ENCODE assay signal across 12 mouse cellular contexts in genomic region chr15:83095950-83096349, GRCm38 (mm10). TPM values are rescaled to one million over a fixed set of nuclear protein-coding genes. Genes with fewer than 3 reads are reported as not detected.
DNase-seq lines count a peak whose midpoint lies in the region; ATAC-seq and TF ChIP-seq lines count a peak whose summit lies in the region.
"Had no signal": no experiment of that assay in that cellular context is flagged by ENCODE, and none has a peak within 500 bp of the region (broad histone marks: within the 10 kb centered on the region; RNA-seq: fewer than 3 reads in every experiment).

No protein-coding gene starts in this region.

- 37% methylated on average over 2 of the region's 2 CpGs for WGBS in hindbrain, postnatal 0 days
- 42% methylated on average over 2 of the region's 2 CpGs for WGBS in hindbrain, embryonic 10.5 days
- WGBS in neural tube, embryonic 11.5 days: 45% methylated on average over 2 of the region's 2 CpGs
- 58% methylated on average over 2 of the region's 2 CpGs for WGBS in neural tube, embryonic 15.5 days
- WGBS in heart, embryonic 10.5 days: 50% methylated on average over 2 of the region's 2 CpGs

- H3K9me3 ChIP-seq in hindbrain, postnatal 0 days (ENCODE audit: low read length): no peaks in the 10 kb centered on the region
- no peaks in the 10 kb centered on the region for H3K9me3 ChIP-seq in hindbrain, embryonic 10.5 days
- H3K9me3 ChIP-seq in neural tube, embryonic 11.5 days (ENCODE audit: control insufficient read depth, low read length): no peaks in the 10 kb centered on the region
- no peaks in the 10 kb centered on the region for H3K9me3 ChIP-seq in neural tube, embryonic 15.5 days (replicated peaks)
- no peaks in the 10 kb centered on the region for H3K9me3 ChIP-seq in heart, embryonic 10.5 days
- H3K9me3 ChIP-seq: limb, embryonic 13.5 days; midbrain, embryonic 15.5 days had no signal

- no peaks in the 10 kb centered on the region for H3K36me3 ChIP-seq in hindbrain, postnatal 0 days (ENCODE audit: insufficient read depth, low read length)
- no peaks in the 10 kb centered on the region for H3K36me3 ChIP-seq in hindbrain, embryonic 10.5 days
- H3K36me3 ChIP-seq in neural tube, embryonic 11.5 days (ENCODE audit: control insufficient read depth, insufficient read depth, low read length): no peaks in the 10 kb centered on the region
- no peaks in the 10 kb centered on the region for H3K36me3 ChIP-seq in neural tube, embryonic 15.5 days
- H3K36me3 ChIP-seq in splenic B cell, adult 2 months (ENCODE audit: control insufficient read depth, insufficient read depth, low read length, poor library complexity, severe bottlenecking): no peaks in the 10 kb centered on the region
- no peaks in the 10 kb centered on the region for H3K36me3 ChIP-seq in heart, embryonic 10.5 days
- H3K36me3 ChIP-seq: limb, embryonic 13.5 days; midbrain, embryonic 15.5 days had no signal

- ATAC-seq in hindbrain, postnatal 0 days: no peak
- no peak for ATAC-seq in neural tube, embryonic 11.5 days (ENCODE audit: insufficient read depth, low FRiP score, low TSS enrichment)
- ATAC-seq in neural tube, embryonic 15.5 days (ENCODE audit: low FRiP score): no peak
- ATAC-seq: midbrain, embryonic 15.5 days had no signal

- peak; percentile 59 for TF ChIP-seq CTCF in hindbrain, postnatal 0 days (IDR thresholded peaks at IDR 0.05; ENCODE audit: low read depth)
- TF ChIP-seq CTCF in bone marrow macrophage, adult 2 months (IDR thresholded peaks at IDR 0.05; ENCODE audit: low read depth, low read length): peak; percentile 50; the same call in 1 of the 2 replicates

- no peak overlapping the region for H3K9ac ChIP-seq in hindbrain, postnatal 0 days (replicated peaks; ENCODE audit: low read length)
- no peak overlapping the region for H3K9ac ChIP-seq in neural tube, embryonic 11.5 days (ENCODE audit: low read length)
- no peak overlapping the region for H3K9ac ChIP-seq in neural tube, embryonic 15.5 days (replicated peaks)
- H3K9ac ChIP-seq: limb, embryonic 13.5 days; midbrain, embryonic 15.5 days had no signal

- H3K4me1 ChIP-seq in hindbrain, postnatal 0 days (ENCODE audit: insufficient read depth, low read length): 0 out of 2 replicates have a peak, but pooled peaks cover 6% of the 10 kb centered on the region
- peaks cover 27% of the 10 kb centered on the region for H3K4me1 ChIP-seq in hindbrain, embryonic 10.5 days (replicated peaks)
- peaks cover 5% of the 10 kb centered on the region; the same call in 1 of the 2 replicates for H3K4me1 ChIP-seq in neural tube, embryonic 11.5 days (ENCODE audit: control insufficient read depth, insufficient read depth, low read length)
- peaks cover 19% of the 10 kb centered on the region for H3K4me1 ChIP-seq in neural tube, embryonic 15.5 days
- peaks cover 8% of the 10 kb centered on the region; the same call in 1 of the 2 replicates for H3K4me1 ChIP-seq in bone marrow macrophage, adult 2 months (ENCODE audit: control insufficient read depth, insufficient read depth, low read length)
- H3K4me1 ChIP-seq in heart, embryonic 10.5 days: peaks cover 33% of the 10 kb centered on the region

- no peak overlapping the region for H3K4me2 ChIP-seq in hindbrain, postnatal 0 days (ENCODE audit: low read depth, low read length)
- no peak overlapping the region for H3K4me2 ChIP-seq in neural tube, embryonic 11.5 days (ENCODE audit: low read depth)
- no peak overlapping the region for H3K4me2 ChIP-seq in neural tube, embryonic 15.5 days
- H3K4me2 ChIP-seq: limb, embryonic 13.5 days; midbrain, embryonic 15.5 days had no signal

- no peaks in the 10 kb centered on the region for H3K27me3 ChIP-seq in hindbrain, postnatal 0 days (ENCODE audit: insufficient read depth, low read length)
- peaks cover 31% of the 10 kb centered on the region for H3K27me3 ChIP-seq in hindbrain, embryonic 10.5 days (ENCODE audit: insufficient read depth, poor library complexity, severe bottlenecking)
- peaks cover 7% of the 10 kb centered on the region; the same call in 1 of the 2 replicates for H3K27me3 ChIP-seq in neural tube, embryonic 11.5 days (ENCODE audit: control insufficient read depth, insufficient read depth, low read length)
- H3K27me3 ChIP-seq in neural tube, embryonic 15.5 days (replicated peaks): peaks cover 7% of the 10 kb centered on the region; the same call in 1 of the 2 replicates
- no peaks in the 10 kb centered on the region for H3K27me3 ChIP-seq in splenic B cell, adult 2 months (ENCODE audit: control insufficient read depth, insufficient read depth, low read length, poor library complexity, severe bottlenecking)
- H3K27me3 ChIP-seq in heart, embryonic 10.5 days (ENCODE audit: insufficient read depth, poor library complexity, severe bottlenecking): peaks cover 16% of the 10 kb centered on the region

- H3K4me3 ChIP-seq in hindbrain, postnatal 0 days (ENCODE audit: low read length): no peak overlapping the region
- H3K4me3 ChIP-seq in hindbrain, embryonic 10.5 days: no peak overlapping the region
- no peak overlapping the region for H3K4me3 ChIP-seq in neural tube, embryonic 11.5 days (ENCODE audit: low read depth, low read length)
- no peak overlapping the region for H3K4me3 ChIP-seq in neural tube, embryonic 15.5 days (replicated peaks)
- H3K4me3 ChIP-seq in bone marrow macrophage, adult 2 months (ENCODE audit: insufficient read depth, low read length): no peak overlapping the region
- H3K4me3 ChIP-seq in heart, embryonic 10.5 days: no peak overlapping the region
- H3K4me3 ChIP-seq: limb, embryonic 13.5 days; midbrain, embryonic 15.5 days had no signal

- no peak for TF ChIP-seq POLR2A in bone marrow macrophage, adult 2 months (IDR thresholded peaks at IDR 0.05; ENCODE audit: borderline replicate concordance, low read depth, low read length)

- H3K27ac ChIP-seq in hindbrain, postnatal 0 days: no peak overlapping the region
- no peak overlapping the region for H3K27ac ChIP-seq in hindbrain, embryonic 10.5 days
- H3K27ac ChIP-seq in neural tube, embryonic 11.5 days (ENCODE audit: low read depth, low read length): no peak overlapping the region
- no peak overlapping the region for H3K27ac ChIP-seq in neural tube, embryonic 15.5 days (replicated peaks)
- no peak overlapping the region for H3K27ac ChIP-seq in bone marrow macrophage, adult 2 months (ENCODE audit: insufficient read depth, low read depth, low read length)
- H3K27ac ChIP-seq in heart, embryonic 10.5 days: no peak overlapping the region
- H3K27ac ChIP-seq: limb, embryonic 13.5 days; midbrain, embryonic 15.5 days had no signal

- no peak for DNase-seq in hindbrain, postnatal 0 days (ENCODE audit: low spot score)
- no peak for DNase-seq in hindbrain, embryonic 10.5 days (ENCODE audit: low spot score)
- peak; percentile 38 for DNase-seq in neural tube, embryonic 11.5 days (ENCODE audit: low spot score)
- DNase-seq in splenic B cell, adult 2 months (ENCODE audit: low read depth, low spot score): peak; percentile 74
- no peak for DNase-seq in heart, embryonic 10.5 days (ENCODE audit: low spot score)
- DNase-seq in heart, adult 8-10 months (ENCODE audit: low spot score): no peak
- DNase-seq: heart, postnatal 36 days; right cerebral cortex, adult 18-20 months had no signal

RNA-seq across cellular contexts. Expression of gene Serhl, which starts 6.6 kb away (rescaled TPM):
- 12.6 and 12.9 TPM in 2 replicates for total RNA-seq in hindbrain, postnatal 0 days (2014; rRNA removed)
- polyA plus RNA-seq in hindbrain, postnatal 0 days (2015; fragmentation: Nextera tagmentation; extraction: Ambion mirVana): 37.4 and 38.5 TPM in 2 replicates
- polyA plus RNA-seq in hindbrain, embryonic 10.5 days (2016; fragmentation: Nextera tagmentation; extraction: Ambion mirVana): 57.1 and 58.9 TPM in 2 replicates
- 40.3 and 45.1 TPM in 2 replicates for polyA plus RNA-seq in neural tube, embryonic 11.5 days (2014; fragmentation: Nextera tagmentation; extraction: Ambion mirVana)
- polyA plus RNA-seq in neural tube, embryonic 15.5 days (2015; fragmentation: Nextera tagmentation; extraction: Ambion mirVana): 30.9 and 42.9 TPM in 2 replicates
- polyA plus RNA-seq in bone marrow macrophage, adult 2 months (2012; ENCODE audit: insufficient read depth, insufficient read length, missing spikeins): 36.2 and 40.8 TPM in 2 replicates
- 57.6 and 75.6 TPM in 2 replicates for polyA plus RNA-seq in heart, embryonic 10.5 days (2016; fragmentation: Nextera tagmentation; extraction: Ambion mirVana)
- 10 to 100 TPM; 47.4 to 64.0 (median 62.0) TPM for total RNA-seq in heart, adult 8-10 months (2022)

RNA-seq across cellular contexts. Expression of gene Rrp7a, which starts 26.7 kb away (rescaled TPM):
- total RNA-seq in hindbrain, postnatal 0 days (2014; rRNA removed): 157 and 207 TPM in 2 replicates
- polyA plus RNA-seq in hindbrain, postnatal 0 days (2015; fragmentation: Nextera tagmentation; extraction: Ambion mirVana): 69.4 and 74.4 TPM in 2 replicates
- 85.3 and 85.4 TPM in 2 replicates for polyA plus RNA-seq in hindbrain, embryonic 10.5 days (2016; fragmentation: Nextera tagmentation; extraction: Ambion mirVana)
- 64.0 and 78.6 TPM in 2 replicates for polyA plus RNA-seq in neural tube, embryonic 11.5 days (2014; fragmentation: Nextera tagmentation; extraction: Ambion mirVana)
- 77.4 and 81.1 TPM in 2 replicates for polyA plus RNA-seq in neural tube, embryonic 15.5 days (2015; fragmentation: Nextera tagmentation; extraction: Ambion mirVana)
- 54.1 and 66.1 TPM in 2 replicates for polyA plus RNA-seq in bone marrow macrophage, adult 2 months (2012; ENCODE audit: insufficient read depth, insufficient read length, missing spikeins)
- 52.7 and 64.6 TPM in 2 replicates for polyA plus RNA-seq in heart, embryonic 10.5 days (2016; fragmentation: Nextera tagmentation; extraction: Ambion mirVana)
- 10 to 100 TPM; 38.9 to 42.7 (median 40.5) TPM for total RNA-seq in heart, adult 8-10 months (2022)

RNA-seq across cellular contexts. Expression of gene Poldip3, which starts 53.2 kb away (rescaled TPM):
- total RNA-seq in hindbrain, postnatal 0 days (2014; rRNA removed): 97.5 and 115 TPM in 2 replicates
- polyA plus RNA-seq in hindbrain, postnatal 0 days (2015; fragmentation: Nextera tagmentation; extraction: Ambion mirVana): 96.9 and 103 TPM in 2 replicates
- polyA plus RNA-seq in hindbrain, embryonic 10.5 days (2016; fragmentation: Nextera tagmentation; extraction: Ambion mirVana): 180 and 190 TPM in 2 replicates
- polyA plus RNA-seq in neural tube, embryonic 11.5 days (2014; fragmentation: Nextera tagmentation; extraction: Ambion mirVana): 180 and 196 TPM in 2 replicates
- 127 and 134 TPM in 2 replicates for polyA plus RNA-seq in neural tube, embryonic 15.5 days (2015; fragmentation: Nextera tagmentation; extraction: Ambion mirVana)
- 57.9 and 64.2 TPM in 2 replicates for polyA plus RNA-seq in bone marrow macrophage, adult 2 months (2012; ENCODE audit: insufficient read depth, insufficient read length, missing spikeins)
- 105 and 119 TPM in 2 replicates for polyA plus RNA-seq in heart, embryonic 10.5 days (2016; fragmentation: Nextera tagmentation; extraction: Ambion mirVana)
- 10 to 100 TPM; 23.5 to 27.1 (median 26.2) TPM for total RNA-seq in heart, adult 8-10 months (2022)

Comparison
In these comparisons a context has a peak if more than half of its experiments do, and no peak if none do; other contexts are left out.
1. DNase-seq: peak in neural tube, embryonic 11.5 days (single experiment) and splenic B cell, adult 2 months (single experiment); none in hindbrain, postnatal 0 days (single experiment), hindbrain, embryonic 10.5 days (single experiment), heart, embryonic 10.5 days (single experiment) and heart, adult 8-10 months (single experiment).